Mouse (Mus musculus) embryonic stem cell, embryonic (primary cell): ENCODE results near the gene Asf1b.

Experiments used
- CTCF ChIA-PET, 4 experiments: fragments of 300-600 bp in 2 of 4; fragments of 350-600 bp in 2 of 4; sonication (Branson Sonifier 250); formaldehyde crosslinking; loops; one replicate each; lab custom pipeline; 2022; ENCODE audit warnings: inconsistent platforms in 2 of 4; lab: Charles Lee
- POLR2A ChIA-PET, 4 experiments: fragments of 300-600 bp in 2 of 4; fragments of 350-600 bp in 2 of 4; sonication (Branson Sonifier 250); formaldehyde crosslinking; loops; one replicate each; lab custom pipeline; 2022; ENCODE audit warnings: antibody characterized with exemption in 4 of 4, inconsistent platforms in 1 of 4; lab: Charles Lee

Asf1b gene

GRCm38 (mm10) chr8:83997511-83998141 lies 42.3 kb downstream of the Asf1b start, which contains the start of gene Samd1:
Gene Samd1 (plus strand): TSS chr8:83997672.
- CTCF ChIA-PET = interaction anchor here in 3 of 4 experiments (0.6 to 1.8 kb wide), 7 partner anchors 11 to 362 kb away, joined by 3 to 14 read pairs (median 5); partner anchors contain the start of genes Asf1b (in 2 of the 3) and Gm10644 (in 2 of the 3)
- POLR2A ChIA-PET = interaction anchor here (0.6 to 3.3 kb wide), 11 partner anchors 11 to 981 kb away, joined by 3 to 20 read pairs (median 3); partner anchors contain the start of genes Asf1b (in 1 of the 4), Gm10644 (in 1 of the 4) and Rfx1 (in 1 of the 4)

- ChIA-PET POLR2A (interaction anchor here (0.6 to 4.5 kb wide), 13 partner anchors 10 to 981 kb away, joined by 3 to 29 read pairs (median 3); partner anchors contain the start of genes Asf1b (in 1 of the 4), Ddx39 (in 1 of the 4) and Gm10644 (in 1 of the 4)), CTCF (interaction anchor here (0.7 to 1.8 kb wide), 8 partner anchors 10 to 363 kb away, joined by 3 to 14 read pairs (median 3); partner anchors contain the start of genes Asf1b (in 2 of the 4) and Gm10644 (in 2 of the 4))
Observed at GRCm38 (mm10) chr8:83998231-83999056, 43.1 kb downstream of the Asf1b start.

GRCm38 (mm10) chr8:83999057-83999705 lies 43.9 kb downstream of the Asf1b start:
- CTCF ChIA-PET = interaction anchor here (0.5 to 1.1 kb wide), 7 partner anchors 9 to 330 kb away, joined by 3 to 10 read pairs (median 3); partner anchors contain the start of genes Asf1b (in 1 of the 4) and Gm10644 (in 1 of the 4)
- POLR2A ChIA-PET = interaction anchor here in 3 of 4 experiments (0.6 to 4.5 kb wide), 10 partner anchors 9 to 285 kb away, joined by 3 to 29 read pairs (median 4); partner anchors contain the start of genes Asf1b (in 2 of the 3), Gm10644 (in 2 of the 3), Dcaf15 (in 1 of the 3) and Ddx39 (in 1 of the 3)

GRCm38 (mm10) chr8:83999825-84000224 lies 44.5 kb downstream of the Asf1b start:
- POLR2A ChIA-PET = interaction anchor here in 3 of 4 experiments (0.5 to 4.5 kb wide), 12 partner anchors 9 to 285 kb away, joined by 3 to 29 read pairs (median 4); partner anchors contain the start of genes Asf1b (in 2 of the 3), Gm10644 (in 2 of the 3), Dcaf15 (in 1 of the 3) and Ddx39 (in 1 of the 3)
- CTCF ChIA-PET = interaction anchor here in 2 of 4 experiments (0.5 to 1.1 kb wide), 3 partner anchors 24 to 180 kb away, joined by 3 to 10 read pairs (median 5); partner anchors contain the start of genes Asf1b (in 1 of the 2) and Gm10644 (in 1 of the 2)

- ChIA-PET CTCF (interaction anchor here in 3 of 4 experiments (0.5 to 1.4 kb wide), 10 partner anchors 9 to 927 kb away, joined by 3 to 12 read pairs (median 3); partner anchors contain the start of genes Asf1b (in 2 of the 3) and Gm10644 (in 2 of the 3)), POLR2A (interaction anchor here (0.5 to 4.5 kb wide), 46 partner anchors 9 to 501 kb away, joined by 3 to 29 read pairs (median 3); partner anchors contain the start of genes Asf1b (in 3 of the 4), Gm10644 (in 3 of the 4), Dcaf15 (in 2 of the 4) and Ddx39 (in 2 of the 4))
Observed at GRCm38 (mm10) chr8:84001281-84002000, 46.1 kb downstream of the Asf1b start, which contains the start of gene 1700067K01Rik. Gene 1700067K01Rik (plus strand): TSS chr8:84001502.

GRCm38 (mm10) chr8:84002957-84003611 lies 47.8 kb downstream of the Asf1b start:
- CTCF ChIA-PET = interaction anchor here in 1 of 4 experiments (1.3 kb wide), 1 partner anchor 73 kb away, joined by 3 read pairs; no protein-coding TSS in a partner anchor
- POLR2A ChIA-PET = interaction anchor here in 3 of 4 experiments (0.6 to 4.5 kb wide), 8 partner anchors 7 to 771 kb away, joined by 3 to 29 read pairs (median 5); partner anchors contain the start of genes Asf1b (in 2 of the 3) and Gm10644 (in 2 of the 3)

GRCm38 (mm10) chr8:84003612-84004246 lies 48.4 kb downstream of the Asf1b start:
- CTCF ChIA-PET = no interaction called here
- POLR2A ChIA-PET = interaction anchor here in 3 of 4 experiments (0.6 to 0.8 kb wide), 6 partner anchors 9 to 433 kb away, joined by 3 to 6 read pairs (median 4); partner anchors contain the start of genes Asf1b (in 1 of the 3), Gm10644 (in 1 of the 3) and Rfx1 (in 1 of the 3)

GRCm38 (mm10) chr8:84004533-84005201 lies 49.4 kb downstream of the Asf1b start:
- CTCF ChIA-PET = interaction anchor here in 2 of 4 experiments (0.7 to 1.1 kb wide), 2 partner anchors 50 to 351 kb away, joined by 3 read pairs; partner anchors contain the start of genes Asf1b (in 1 of the 2) and Gm10644 (in 1 of the 2)
- POLR2A ChIA-PET = interaction anchor here in 3 of 4 experiments (0.5 to 0.8 kb wide), 10 partner anchors 8 to 432 kb away, joined by 3 to 4 read pairs (median 3); partner anchors contain the start of genes Asf1b (in 1 of the 3), Gm10644 (in 1 of the 3) and Rfx1 (in 1 of the 3)

- ChIA-PET POLR2A (interaction anchor here in 2 of 4 experiments (0.6 to 0.7 kb wide), 3 partner anchors 150 to 413 kb away, joined by 3 to 4 read pairs (median 4); no protein-coding TSS in a partner anchor), CTCF (interaction anchor here in 2 of 4 experiments (0.7 to 1.1 kb wide), 2 partner anchors 50 to 350 kb away, joined by 3 read pairs; partner anchors contain the start of genes Asf1b (in 1 of the 2) and Gm10644 (in 1 of the 2))
Observed at GRCm38 (mm10) chr8:84005502-84005901, 50.2 kb downstream of the Asf1b start.

- ChIA-PET CTCF (interaction anchor here in 3 of 4 experiments (0.6 to 1.7 kb wide), 24 partner anchors 9 to 546 kb away, joined by 3 to 12 read pairs (median 4); partner anchors contain the start of genes 4930432K21Rik (in 1 of the 3), Asf1b (in 1 of the 3), Cc2d1a (in 1 of the 3) and Gm10644 (in 1 of the 3)), POLR2A (interaction anchor here in 3 of 4 experiments (0.5 to 2.1 kb wide), 36 partner anchors 9 to 494 kb away, joined by 3 to 9 read pairs (median 4); partner anchors contain the start of genes Palm3 (in 2 of the 3), Asf1b (in 1 of the 3), Ccdc130 (in 1 of the 3) and Dcaf15 (in 1 of the 3))
Observed at GRCm38 (mm10) chr8:84008362-84008761, 53.1 kb downstream of the Asf1b start.

GRCm38 (mm10) chr8:84009876-84010275 lies 54.6 kb downstream of the Asf1b start:
- CTCF ChIA-PET = interaction anchor here in 3 of 4 experiments (0.6 to 2.3 kb wide), 20 partner anchors 9 to 285 kb away, joined by 3 to 11 read pairs (median 4); partner anchors contain the start of genes 1700067K01Rik (in 1 of the 3), Asf1b (in 1 of the 3), Gm10644 (in 1 of the 3) and Palm3 (in 1 of the 3)
- POLR2A ChIA-PET = interaction anchor here in 3 of 4 experiments (0.7 to 3.1 kb wide), 20 partner anchors 8 to 203 kb away, joined by 3 to 20 read pairs (median 4); partner anchors contain the start of genes 1700067K01Rik (in 2 of the 3), Palm3 (in 2 of the 3), Asf1b (in 1 of the 3) and Gm10644 (in 1 of the 3)

GRCm38 (mm10) chr8:84010625-84011611 lies 55.6 kb downstream of the Asf1b start:
- ChIA-PET POLR2A (interaction anchor here (0.5 to 3.1 kb wide), 33 partner anchors 9 to 403 kb away, joined by 3 to 20 read pairs (median 3); partner anchors contain the start of genes Palm3 (in 4 of the 4), 1700067K01Rik (in 3 of the 4), Asf1b (in 2 of the 4) and Gm10644 (in 2 of the 4)), CTCF (interaction anchor here (0.5 to 2.3 kb wide), 24 partner anchors 8 to 814 kb away, joined by 3 to 11 read pairs (median 4); partner anchors contain the start of genes 1700067K01Rik (in 2 of the 4), Asf1b (in 1 of the 4), Gm10644 (in 1 of the 4) and Palm3 (in 1 of the 4))
